Mouse (Mus musculus): ENCODE results near the gene Cdh6. TPM values are rescaled to one million over a fixed set of nuclear protein-coding genes. Genes with fewer than 3 reads are reported as not detected.

The Cdh6 gene
- polyA plus RNA-seq, 1 experiment from 2014 or later: 2.1 TPM

- TF ChIP-seq EP300 (optimal IDR thresholded peaks at IDR 0.05) (no peak), CTCF (IDR thresholded peaks at IDR 0.05; ENCODE audit: low read depth) (no peak)
- Histone ChIP-seq H3K4me1 (replicated peaks; ENCODE audit: control insufficient read depth, insufficient read depth) (no peaks in the 10 kb centered on the region), H3K27me3 (ENCODE audit: control insufficient read depth, insufficient read depth, low read length) (no peaks in the 10 kb centered on the region), H3K4me2 (replicated peaks; ENCODE audit: low read depth) (no peak overlapping the region), H3K27ac (replicated peaks) (no peak overlapping the region), H3K9ac (ENCODE audit: low read length) (no peak overlapping the region), H3K36me3 (ENCODE audit: control insufficient read depth, insufficient read depth, low read length) (no peaks in the 10 kb centered on the region), H3K4me3 (ENCODE audit: low read depth, low read length) (no peak overlapping the region), H3K9me3 (ENCODE audit: control insufficient read depth, low read length) (no peaks in the 10 kb centered on the region)
- DNase-seq (ENCODE audit: low spot score): no peak
- no peak for ATAC-seq (ENCODE audit: low FRiP score, low TSS enrichment)
- 66% methylated on average over 5 of the region's 5 CpGs for WGBS
These were observed 43.2 kb downstream of the Cdh6 start for GRCm38 (mm10) chr15:13130246-13130645.

DNA sequence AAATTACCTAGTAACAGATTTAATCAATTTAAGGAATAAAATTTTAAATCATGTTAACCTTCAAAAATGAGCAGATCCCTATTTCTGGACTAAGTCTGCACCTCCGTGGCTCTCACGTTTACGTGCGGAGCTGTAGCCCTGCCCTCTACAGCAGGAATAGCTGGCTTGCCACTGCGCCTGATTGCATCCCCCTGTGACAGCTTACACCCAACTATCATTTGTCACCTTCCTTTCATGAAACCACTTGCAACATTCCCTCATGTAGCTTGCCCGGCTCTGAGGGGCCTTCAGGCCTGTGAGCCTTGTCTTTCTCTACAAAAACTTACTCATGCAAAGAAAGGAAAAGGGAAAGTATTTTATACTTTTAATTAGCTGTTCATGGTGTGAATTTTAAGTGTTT is 73.1 kb downstream of the Cdh6 start:
- H3K9me3 ChIP-seq (ENCODE audit: control insufficient read depth, low read length): no peaks in the 10 kb centered on the region
- no peak for DNase-seq (ENCODE audit: low spot score)
- no peaks in the 10 kb centered on the region for H3K36me3 ChIP-seq (ENCODE audit: control insufficient read depth, insufficient read depth, low read length)
- TF ChIP-seq CTCF (IDR thresholded peaks at IDR 0.05; ENCODE audit: low read depth) (no peak), EP300 (optimal IDR thresholded peaks at IDR 0.05) (no peak)
- H3K9ac ChIP-seq (ENCODE audit: low read length): no peak overlapping the region
- 69% methylated on average over 6 of the region's 6 CpGs for WGBS
- no peaks in the 10 kb centered on the region for H3K4me1 ChIP-seq (replicated peaks; ENCODE audit: control insufficient read depth, insufficient read depth)
- H3K4me2 ChIP-seq (replicated peaks; ENCODE audit: low read depth): no peak overlapping the region
- H3K27me3 ChIP-seq (ENCODE audit: control insufficient read depth, insufficient read depth, low read length): no peaks in the 10 kb centered on the region
- no peak for ATAC-seq (ENCODE audit: low FRiP score, low TSS enrichment)
- H3K4me3 ChIP-seq (ENCODE audit: low read depth, low read length): no peak overlapping the region
- no peak overlapping the region for H3K27ac ChIP-seq (replicated peaks)

DNA sequence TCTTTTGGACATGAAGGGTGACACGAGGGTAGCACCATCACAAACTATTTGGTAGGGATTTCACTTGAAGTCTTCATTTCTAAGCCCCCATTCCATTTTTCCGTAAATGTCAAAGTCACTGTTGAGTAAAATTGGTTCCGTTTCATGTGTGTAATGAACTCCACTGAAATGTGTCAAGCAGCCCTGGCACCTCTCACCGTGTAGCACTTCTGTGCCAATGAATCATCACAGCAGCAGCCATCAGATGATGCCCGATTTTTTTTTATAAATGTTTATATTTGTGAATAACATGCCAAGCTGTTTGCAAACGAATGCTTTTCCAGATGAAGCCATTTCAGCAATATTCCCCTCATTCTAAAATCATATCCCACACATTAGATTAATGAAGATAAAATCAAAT is 75.6 kb downstream of the Cdh6 start:
- TF ChIP-seq EP300 (optimal IDR thresholded peaks at IDR 0.05) (no peak), CTCF (IDR thresholded peaks at IDR 0.05; ENCODE audit: low read depth) (no peak)
- WGBS: 67% methylated on average over 6 of the region's 6 CpGs
- Histone ChIP-seq H3K9ac (ENCODE audit: low read length) (no peak overlapping the region), H3K27ac (replicated peaks) (no peak overlapping the region), H3K4me2 (replicated peaks; ENCODE audit: low read depth) (no peak overlapping the region), H3K27me3 (ENCODE audit: control insufficient read depth, insufficient read depth, low read length) (no peaks in the 10 kb centered on the region), H3K9me3 (ENCODE audit: control insufficient read depth, low read length) (no peaks in the 10 kb centered on the region), H3K4me3 (ENCODE audit: low read depth, low read length) (no peak overlapping the region), H3K36me3 (ENCODE audit: control insufficient read depth, insufficient read depth, low read length) (no peaks in the 10 kb centered on the region), H3K4me1 (replicated peaks; ENCODE audit: control insufficient read depth, insufficient read depth) (no peaks in the 10 kb centered on the region)
- DNase-seq (ENCODE audit: low spot score): no peak
- ATAC-seq (ENCODE audit: low FRiP score, low TSS enrichment): no peak

- Histone ChIP-seq H3K4me2 (replicated peaks; ENCODE audit: low read depth) (no peak overlapping the region), H3K4me3 (ENCODE audit: low read depth, low read length) (no peak overlapping the region), H3K9ac (ENCODE audit: low read length) (no peak overlapping the region), H3K36me3 (ENCODE audit: control insufficient read depth, insufficient read depth, low read length) (no peaks in the 10 kb centered on the region), H3K9me3 (ENCODE audit: control insufficient read depth, low read length) (no peaks in the 10 kb centered on the region), H3K4me1 (replicated peaks; ENCODE audit: control insufficient read depth, insufficient read depth) (no peaks in the 10 kb centered on the region), H3K27ac (replicated peaks) (no peak overlapping the region), H3K27me3 (ENCODE audit: control insufficient read depth, insufficient read depth, low read length) (no peaks in the 10 kb centered on the region)
- ATAC-seq (ENCODE audit: low FRiP score, low TSS enrichment) (no peak), DNase-seq (ENCODE audit: low spot score) (no peak)
- TF ChIP-seq EP300 (optimal IDR thresholded peaks at IDR 0.05) (no peak), CTCF (IDR thresholded peaks at IDR 0.05; ENCODE audit: low read depth) (no peak)
- WGBS: 61% methylated on average over 9 of the region's 9 CpGs
These were observed 78.1 kb downstream of the Cdh6 start for GRCm38 (mm10) chr15:13095406-13095805.

GRCm38 (mm10) chr15:13094881-13095256 is 78.6 kb downstream of the Cdh6 start:
- Histone ChIP-seq H3K4me2 (replicated peaks; ENCODE audit: low read depth) (no peak overlapping the region), H3K9ac (ENCODE audit: low read length) (no peak overlapping the region), H3K36me3 (ENCODE audit: control insufficient read depth, insufficient read depth, low read length) (no peaks in the 10 kb centered on the region), H3K9me3 (ENCODE audit: control insufficient read depth, low read length) (no peaks in the 10 kb centered on the region), H3K4me1 (replicated peaks; ENCODE audit: control insufficient read depth, insufficient read depth) (no peaks in the 10 kb centered on the region), H3K27ac (replicated peaks) (no peak overlapping the region), H3K27me3 (ENCODE audit: control insufficient read depth, insufficient read depth, low read length) (no peaks in the 10 kb centered on the region), H3K4me3 (ENCODE audit: low read depth, low read length) (no peak overlapping the region)
- TF ChIP-seq EP300 (optimal IDR thresholded peaks at IDR 0.05) (no peak), CTCF (IDR thresholded peaks at IDR 0.05; ENCODE audit: low read depth) (no peak)
- ATAC-seq (ENCODE audit: low FRiP score, low TSS enrichment): no peak
- 60% methylated on average over 7 of the region's 7 CpGs for WGBS
- DNase-seq (ENCODE audit: low spot score): no peak

- ATAC-seq (ENCODE audit: low FRiP score, low TSS enrichment): no peak
- Histone ChIP-seq H3K27ac (replicated peaks) (no peak overlapping the region), H3K9me3 (ENCODE audit: control insufficient read depth, low read length) (no peaks in the 10 kb centered on the region), H3K27me3 (ENCODE audit: control insufficient read depth, insufficient read depth, low read length) (no peaks in the 10 kb centered on the region), H3K4me3 (ENCODE audit: low read depth, low read length) (no peak overlapping the region), H3K4me1 (replicated peaks; ENCODE audit: control insufficient read depth, insufficient read depth) (no peaks in the 10 kb centered on the region), H3K9ac (ENCODE audit: low read length) (no peak overlapping the region), H3K36me3 (ENCODE audit: control insufficient read depth, insufficient read depth, low read length) (no peaks in the 10 kb centered on the region), H3K4me2 (replicated peaks; ENCODE audit: low read depth) (no peak overlapping the region)
- TF ChIP-seq EP300 (optimal IDR thresholded peaks at IDR 0.05): no peak
- no peak for TF ChIP-seq CTCF (IDR thresholded peaks at IDR 0.05; ENCODE audit: low read depth)
- no peak for DNase-seq (ENCODE audit: low spot score)
- WGBS: 82% methylated on average over 19 of the region's 19 CpGs
These were observed 79.3 kb downstream of the Cdh6 start for GRCm38 (mm10) chr15:13093954-13094880.

Measured in stomach, postnatal 0 days (tissue).